Mouse (Mus musculus): ENCODE measurements around the gene Maip1.

GRCm38 (mm10) chr1:57436954-57437353, 30.8 kb downstream of the Maip1 start:
- TF ChIP-seq POLR2A (IDR thresholded peaks at IDR 0.05; ENCODE audit: borderline replicate concordance, low read depth, low read length) (no peak), CTCF (IDR thresholded peaks at IDR 0.05; ENCODE audit: low read depth, low read length) (no peak)
